Mouse (Mus musculus): ENCODE results near the gene Ppl. TPM values are rescaled to one million over a fixed set of nuclear protein-coding genes. Genes with fewer than 3 reads are reported as not detected.

Gene Ppl
- total RNA-seq, 1 experiment, result 4.1 TPM

DNA sequence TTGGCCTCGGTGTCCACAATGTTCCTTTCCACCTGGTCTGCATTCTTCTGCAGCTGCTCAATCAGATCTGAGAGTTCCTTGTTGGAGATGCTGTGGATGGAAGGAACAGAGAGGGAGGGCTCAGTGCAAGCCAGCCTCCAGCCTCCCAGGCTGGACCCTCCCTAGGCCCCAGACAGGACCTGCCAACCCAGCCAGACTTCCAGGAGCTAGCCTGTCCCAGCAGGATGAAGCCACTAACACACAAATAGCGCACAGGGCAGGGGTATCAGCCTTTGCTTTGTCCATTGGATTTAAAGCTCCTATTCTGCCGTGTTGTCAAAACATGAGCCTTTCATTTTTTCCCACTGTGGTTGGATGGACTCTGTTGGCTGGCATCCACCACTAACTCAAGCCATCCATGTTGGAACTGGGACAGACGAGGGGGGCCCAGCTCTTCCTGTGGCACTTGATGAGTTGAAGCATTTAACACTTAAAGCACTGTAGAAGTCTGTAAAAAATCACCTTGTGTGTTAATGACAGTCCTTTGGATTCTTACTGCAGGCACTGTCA lies 19.1 kb downstream of the Ppl start:
- H3K9ac ChIP-seq (ENCODE audit: insufficient read depth, low read depth, low read length, poor library complexity, severe bottlenecking), result no peak overlapping the region
- H3K9me3 ChIP-seq (ENCODE audit: control insufficient read depth, insufficient read depth, low read depth, low read length), result no peaks in the 10 kb centered on the region
- no peak overlapping the region for H3K4me3 ChIP-seq (ENCODE audit: insufficient read depth in 1 of 2, low read depth in 1 of 2, low read length in 2 of 2, poor library complexity in 1 of 2, severe bottlenecking in 1 of 2)
- no peak for DNase-seq (ENCODE audit: low read depth, low spot score)
- no peaks in the 10 kb centered on the region for H3K36me3 ChIP-seq (ENCODE audit: control insufficient read depth, insufficient read depth, low read length, poor library complexity, severe bottlenecking)
- no peak overlapping the region for H3K27ac ChIP-seq (ENCODE audit: insufficient read depth, low read depth, low read length, poor library complexity, severe bottlenecking)
- in situ Hi-C loops (cut with MboI; ENCODE audit: low sequenced_read_pairs in 2 of 2, unreplicated experiment in 2 of 2), result no loop called here
- TF ChIP-seq MAFK (IDR thresholded peaks at IDR 0.05; ENCODE audit: insufficient read depth, low read depth, low read length) (no peak), CHD2 (IDR thresholded peaks at IDR 0.05; ENCODE audit: low read depth, low read length) (no peak), ZNF384 (IDR thresholded peaks at IDR 0.05; ENCODE audit: low read depth, low read length) (no peak), ZC3H11A (IDR thresholded peaks at IDR 0.05; ENCODE audit: borderline replicate concordance, low read depth, low read length) (no peak), HCFC1 (IDR thresholded peaks at IDR 0.05; ENCODE audit: borderline replicate concordance, insufficient read depth, low read length) (no peak)
- peaks cover 5 to 6% of the 10 kb centered on the region in 2 experiments; a peak in 3 of 4 replicates for H3K4me1 ChIP-seq (ENCODE audit: control insufficient read depth in 2 of 2, insufficient read depth in 2 of 2, low read length in 2 of 2, poor library complexity in 1 of 2)

DNA sequence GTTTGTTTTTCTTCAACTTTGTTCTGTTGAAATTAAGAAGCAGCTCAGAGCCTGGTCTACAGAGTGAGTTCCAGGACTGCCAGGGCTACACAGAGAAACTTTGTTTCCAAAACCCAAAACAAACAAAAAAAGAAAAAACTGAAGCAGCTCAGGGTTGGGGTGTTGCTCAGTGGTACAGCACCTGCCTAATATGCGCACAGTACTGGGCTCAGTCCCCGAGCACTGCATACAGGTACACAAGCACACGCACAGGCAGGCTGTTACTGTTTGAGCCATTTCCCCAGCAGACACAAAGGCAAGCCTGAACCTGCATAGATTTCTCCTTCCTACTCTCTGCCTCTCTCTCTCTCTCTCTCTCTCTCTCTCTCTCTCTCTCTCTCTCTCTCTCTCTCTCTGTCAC lies 21.2 kb downstream of the Ppl start:
- no peak overlapping the region for H3K9ac ChIP-seq (ENCODE audit: insufficient read depth, low read depth, low read length, poor library complexity, severe bottlenecking)
- in situ Hi-C loops (cut with MboI; ENCODE audit: low sequenced_read_pairs in 2 of 2, unreplicated experiment in 2 of 2), result no loop called here
- no peaks in the 10 kb centered on the region for H3K9me3 ChIP-seq (ENCODE audit: control insufficient read depth, insufficient read depth, low read depth, low read length)
- DNase-seq (ENCODE audit: low read depth, low spot score), result no peak
- H3K36me3 ChIP-seq (ENCODE audit: control insufficient read depth, insufficient read depth, low read length, poor library complexity, severe bottlenecking), result no peaks in the 10 kb centered on the region
- H3K4me1 ChIP-seq (ENCODE audit: control insufficient read depth in 2 of 2, insufficient read depth in 2 of 2, low read length in 2 of 2, poor library complexity in 1 of 2), result peaks cover 5 to 6% of the 10 kb centered on the region in 2 experiments; a peak in 3 of 4 replicates
- H3K27ac ChIP-seq (ENCODE audit: insufficient read depth, low read depth, low read length, poor library complexity, severe bottlenecking), result no peak overlapping the region
- TF ChIP-seq ZNF384 (IDR thresholded peaks at IDR 0.05; ENCODE audit: low read depth, low read length) (no peak), MAFK (IDR thresholded peaks at IDR 0.05; ENCODE audit: insufficient read depth, low read depth, low read length) (no peak), ZC3H11A (IDR thresholded peaks at IDR 0.05; ENCODE audit: borderline replicate concordance, low read depth, low read length) (no peak), CHD2 (IDR thresholded peaks at IDR 0.05; ENCODE audit: low read depth, low read length) (no peak), HCFC1 (IDR thresholded peaks at IDR 0.05; ENCODE audit: borderline replicate concordance, insufficient read depth, low read length) (no peak)
- no peak overlapping the region for H3K4me3 ChIP-seq (ENCODE audit: insufficient read depth in 1 of 2, low read depth in 1 of 2, low read length in 2 of 2, poor library complexity in 1 of 2, severe bottlenecking in 1 of 2)

DNA sequence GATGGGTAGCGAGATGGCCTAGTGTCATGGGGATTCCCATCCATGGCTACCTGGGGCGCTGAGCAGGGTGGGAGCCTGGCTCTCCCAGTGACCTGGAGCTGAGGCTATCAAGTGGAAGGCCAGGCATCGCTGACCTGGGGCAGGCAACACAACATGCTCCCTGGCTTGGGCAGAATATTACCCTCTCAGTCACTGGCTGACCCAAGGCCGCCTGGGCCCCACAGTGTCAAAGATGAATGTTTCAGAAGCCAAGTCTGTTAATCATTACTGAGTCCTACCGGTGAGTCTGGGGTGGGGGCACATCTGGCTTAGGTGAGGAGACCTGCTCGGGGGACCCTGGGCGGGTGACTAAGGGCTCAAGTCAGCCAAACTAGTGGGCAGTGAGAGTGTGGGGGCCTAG lies 22.3 kb downstream of the Ppl start:
- Histone ChIP-seq H3K9ac (ENCODE audit: insufficient read depth, low read depth, low read length, poor library complexity, severe bottlenecking) (no peak overlapping the region), H3K27ac (ENCODE audit: insufficient read depth, low read depth, low read length, poor library complexity, severe bottlenecking) (no peak overlapping the region), H3K4me3 (ENCODE audit: insufficient read depth in 1 of 2, low read depth in 1 of 2, low read length in 2 of 2, poor library complexity in 1 of 2, severe bottlenecking in 1 of 2) (no peak overlapping the region), H3K9me3 (ENCODE audit: control insufficient read depth, insufficient read depth, low read depth, low read length) (no peaks in the 10 kb centered on the region), H3K4me1 (ENCODE audit: control insufficient read depth in 2 of 2, insufficient read depth in 2 of 2, low read length in 2 of 2, poor library complexity in 1 of 2) (peaks cover 5 to 6% of the 10 kb centered on the region in 2 experiments; a peak in 3 of 4 replicates), H3K36me3 (ENCODE audit: control insufficient read depth, insufficient read depth, low read length, poor library complexity, severe bottlenecking) (no peaks in the 10 kb centered on the region)
- no peak for TF ChIP-seq CHD2 (IDR thresholded peaks at IDR 0.05; ENCODE audit: low read depth, low read length)
- no peak for TF ChIP-seq ZC3H11A (IDR thresholded peaks at IDR 0.05; ENCODE audit: borderline replicate concordance, low read depth, low read length)
- TF ChIP-seq ZNF384 (IDR thresholded peaks at IDR 0.05; ENCODE audit: low read depth, low read length), result no peak
- no peak for TF ChIP-seq MAFK (IDR thresholded peaks at IDR 0.05; ENCODE audit: insufficient read depth, low read depth, low read length)
- TF ChIP-seq HCFC1 (IDR thresholded peaks at IDR 0.05; ENCODE audit: borderline replicate concordance, insufficient read depth, low read length), result no peak
- in situ Hi-C loops (cut with MboI; ENCODE audit: low sequenced_read_pairs in 2 of 2, unreplicated experiment in 2 of 2), result no loop called here
- DNase-seq (ENCODE audit: low read depth, low spot score), result no peak

DNA sequence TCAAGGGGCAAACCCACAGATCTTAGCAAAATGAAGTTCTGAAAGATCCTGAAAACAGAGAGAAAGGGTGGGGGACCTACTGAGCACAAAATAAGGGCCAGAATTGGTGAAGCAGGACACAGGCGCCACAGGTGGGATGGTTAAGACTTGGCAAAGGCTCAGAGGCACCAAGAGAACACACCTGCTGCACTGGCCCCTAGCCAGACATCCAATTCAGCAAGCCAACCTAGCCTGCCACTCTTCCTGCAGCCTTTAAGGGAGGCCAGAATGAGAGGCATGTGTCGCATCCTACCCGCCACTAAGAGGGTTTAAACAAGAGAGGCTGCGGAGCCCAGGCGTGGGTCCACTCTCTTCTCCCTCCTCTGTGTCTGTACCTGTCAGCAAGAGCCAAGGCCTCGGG lies 31.2 kb downstream of the Ppl start:
- TF ChIP-seq ZC3H11A (IDR thresholded peaks at IDR 0.05; ENCODE audit: borderline replicate concordance, low read depth, low read length) (no peak), CHD2 (IDR thresholded peaks at IDR 0.05; ENCODE audit: low read depth, low read length) (no peak)
- H3K4me3 ChIP-seq (ENCODE audit: insufficient read depth in 1 of 2, low read depth in 1 of 2, low read length in 2 of 2, poor library complexity in 1 of 2, severe bottlenecking in 1 of 2), result no peak overlapping the region
- H3K27ac ChIP-seq (ENCODE audit: insufficient read depth, low read depth, low read length, poor library complexity, severe bottlenecking), result no peak overlapping the region
- in situ Hi-C loops (cut with MboI; ENCODE audit: low sequenced_read_pairs in 2 of 2, unreplicated experiment in 2 of 2), result no loop called here
- no peaks in the 10 kb centered on the region; the same call in 1 of the 2 replicates for H3K36me3 ChIP-seq (ENCODE audit: control insufficient read depth, insufficient read depth, low read length, poor library complexity, severe bottlenecking)
- no peaks in the 10 kb centered on the region for H3K9me3 ChIP-seq (ENCODE audit: control insufficient read depth, insufficient read depth, low read depth, low read length)
- no peaks in the 10 kb centered on the region for H3K4me1 ChIP-seq (ENCODE audit: control insufficient read depth in 2 of 2, insufficient read depth in 2 of 2, low read length in 2 of 2, poor library complexity in 1 of 2)
- no peak for DNase-seq (ENCODE audit: low read depth, low spot score)
- no peak overlapping the region for H3K9ac ChIP-seq (ENCODE audit: insufficient read depth, low read depth, low read length, poor library complexity, severe bottlenecking)

DNA sequence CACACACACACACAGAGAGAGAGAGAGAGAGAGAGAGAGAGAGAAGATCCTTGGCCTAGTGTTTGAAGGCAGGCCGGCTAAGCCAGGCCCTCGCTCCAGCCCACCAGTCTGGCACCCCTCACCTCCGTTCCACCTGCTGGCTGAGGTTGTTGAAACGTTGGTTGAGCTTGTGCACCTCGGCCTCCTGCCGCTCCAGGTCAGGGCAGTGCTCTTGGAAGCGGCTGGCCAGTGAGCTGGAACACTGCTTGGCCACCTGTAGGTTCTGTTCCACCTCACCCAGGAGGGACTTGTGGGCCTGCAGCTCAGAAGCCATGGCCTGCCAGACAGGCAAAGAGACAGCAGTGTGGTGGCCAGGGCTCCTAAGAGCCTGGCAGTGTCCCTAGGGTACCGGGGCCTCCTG lies 35.7 kb downstream of the Ppl start:
- in situ Hi-C loops (cut with MboI; ENCODE audit: low sequenced_read_pairs in 2 of 2, unreplicated experiment in 2 of 2), result no loop called here
- Histone ChIP-seq H3K9ac (ENCODE audit: insufficient read depth, low read depth, low read length, poor library complexity, severe bottlenecking) (no peak overlapping the region), H3K4me1 (ENCODE audit: control insufficient read depth in 2 of 2, insufficient read depth in 2 of 2, low read length in 2 of 2, poor library complexity in 1 of 2) (no peaks in the 10 kb centered on the region), H3K36me3 (ENCODE audit: control insufficient read depth, insufficient read depth, low read length, poor library complexity, severe bottlenecking) (no peaks in the 10 kb centered on the region), H3K27ac (ENCODE audit: insufficient read depth, low read depth, low read length, poor library complexity, severe bottlenecking) (no peak overlapping the region), H3K4me3 (ENCODE audit: insufficient read depth in 1 of 2, low read depth in 1 of 2, low read length in 2 of 2, poor library complexity in 1 of 2, severe bottlenecking in 1 of 2) (no peak overlapping the region), H3K9me3 (ENCODE audit: control insufficient read depth, insufficient read depth, low read depth, low read length) (no peaks in the 10 kb centered on the region)
- TF ChIP-seq ZC3H11A (IDR thresholded peaks at IDR 0.05; ENCODE audit: borderline replicate concordance, low read depth, low read length) (no peak), HCFC1 (IDR thresholded peaks at IDR 0.05; ENCODE audit: borderline replicate concordance, insufficient read depth, low read length) (no peak)
- DNase-seq (ENCODE audit: low read depth, low spot score), result no peak

Measured in ES-E14 (cell line).